Mouse (Mus musculus) thymus, adult 2 months (tissue): ENCODE measurements at regions not wholly inside any gene's neighbourhood (a gene's known extent, or its start where the extent isn't known, plus 50 kb on each side); places are given as distances from the start of the nearest gene placed in this dataset.
"Not testable (repeated sequence)": the region's sequence is repeated elsewhere in the genome, so short reads cannot be mapped to it uniquely, and the experiment has no call there.

Source experiments
- CTCF ChIP-seq: fragments of 200-500 bp; IDR thresholded peaks from 2 replicates; pipeline ENCODE4 v1.5.1; 2012; ENCODE audit warnings: mild to moderate bottlenecking, control low read depth, low read length, moderate library complexity, borderline replicate concordance; ENCODE audit not compliant: control insufficient read depth, poor library complexity, insufficient read depth; ENCODE audit errors: extremely low read depth
- POLR2A ChIP-seq: fragments of 200-500 bp; IDR thresholded peaks from 2 replicates; pipeline ENCODE4 v1.6.1; 2012; ENCODE audit warnings: mild to moderate bottlenecking, low read length, control low read depth, moderate library complexity; ENCODE audit not compliant: control insufficient read depth, poor library complexity, insufficient read depth; ENCODE audit errors: extremely low read depth

DNA sequence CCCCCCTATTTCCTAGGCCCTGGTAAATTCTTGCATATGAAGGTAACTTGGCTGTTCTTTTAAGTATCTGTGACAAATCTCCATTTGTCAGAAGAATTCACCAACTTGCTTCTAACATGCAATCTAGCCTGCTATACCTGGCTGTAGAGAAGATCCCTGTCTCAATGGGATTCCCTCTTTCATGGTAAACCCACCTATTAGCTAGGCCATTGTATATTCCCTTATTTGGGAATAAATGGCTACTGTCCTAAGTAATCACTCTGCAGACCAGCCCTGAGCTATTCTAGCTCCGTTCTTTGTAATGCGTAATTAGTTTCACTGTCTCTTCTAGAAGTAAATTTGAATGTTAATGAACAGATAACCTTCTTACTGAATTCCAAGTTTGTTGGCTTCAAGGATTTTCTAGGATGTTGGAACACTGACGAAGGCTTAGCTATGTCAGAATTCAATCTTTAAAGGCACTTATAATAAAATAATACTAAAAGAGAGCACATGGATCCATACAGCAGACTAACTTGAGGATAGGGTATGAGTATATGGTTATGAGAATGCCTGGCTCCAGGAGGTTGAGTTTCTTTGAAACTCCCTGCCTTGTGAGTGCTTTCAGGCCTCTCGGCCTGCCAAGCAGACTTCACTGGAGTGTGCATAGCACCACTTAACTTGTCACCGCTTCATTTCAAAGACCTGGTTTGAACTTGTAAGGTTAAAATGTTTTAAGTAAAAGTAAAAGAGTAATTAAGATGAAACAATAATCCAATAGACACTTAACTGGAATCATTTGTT, 403.7 kb upstream of the Dab2 start:
- not testable (repeated sequence) for TF ChIP-seq CTCF, POLR2A
